In genomic region chr19:25347515-25347914, GRCm38 (mm10) we compare ENCODE assay signal across 14 mouse cellular contexts.
DNase-seq lines count a peak whose midpoint lies in the region; ATAC-seq and TF ChIP-seq lines count a peak whose summit lies in the region.
"Had no signal": no experiment of that assay in that cellular context is flagged by ENCODE, and none has a peak within 500 bp of the region (broad histone marks: within the 10 kb centered on the region; RNA-seq: fewer than 3 reads in every experiment).

No protein-coding gene starts in this region.

- no peak for TF ChIP-seq EP300 in lung, postnatal 0 days (IDR thresholded peaks at IDR 0.05)

- peaks cover 4% of the 10 kb centered on the region; the same call in 1 of the 2 replicates for H3K4me1 ChIP-seq in lung, embryonic 14.5 days (ENCODE audit: insufficient read depth)
- peaks cover 6% of the 10 kb centered on the region; the same call in 1 of the 2 replicates for H3K4me1 ChIP-seq in lung, postnatal 0 days (ENCODE audit: insufficient read depth, low read depth, low read length)
- peaks cover 19 to 38% of the 10 kb centered on the region in 2 experiments for H3K4me1 ChIP-seq in heart, embryonic 14.5 days (ENCODE audit: control insufficient read depth in 2 of 2, insufficient read depth in 2 of 2, low read length in 2 of 2)
- peaks cover 13% of the 10 kb centered on the region for H3K4me1 ChIP-seq in hindbrain, embryonic 12.5 days
- H3K4me1 ChIP-seq in forebrain, embryonic 10.5 days: 0 out of 2 replicates have a peak, but pooled peaks cover 2% of the 10 kb centered on the region

- no peak overlapping the region for H3K9ac ChIP-seq in lung, embryonic 14.5 days
- H3K9ac ChIP-seq in lung, postnatal 0 days (replicated peaks; ENCODE audit: low read depth): no peak overlapping the region
- no peak overlapping the region for H3K9ac ChIP-seq in heart, embryonic 14.5 days (ENCODE audit: low read length)
- no peak overlapping the region for H3K9ac ChIP-seq in hindbrain, embryonic 12.5 days
- H3K9ac ChIP-seq: neural tube, embryonic 12.5 days had no signal

- no peak for TF ChIP-seq CTCF in lung, embryonic 14.5 days (IDR thresholded peaks at IDR 0.05; ENCODE audit: low read depth)
- TF ChIP-seq CTCF in lung, postnatal 0 days (IDR thresholded peaks at IDR 0.05): no peak

- H3K4me3 ChIP-seq in lung, embryonic 14.5 days (ENCODE audit: low read depth, low read length): no peak overlapping the region
- no peak overlapping the region for H3K4me3 ChIP-seq in lung, postnatal 0 days (ENCODE audit: low read depth, low read length)
- H3K4me3 ChIP-seq in heart, embryonic 14.5 days (ENCODE audit: control insufficient read depth in 1 of 2, insufficient read depth in 1 of 2, low read depth in 1 of 2, low read length in 2 of 2): no peak overlapping the region
- H3K4me3 ChIP-seq in hindbrain, embryonic 12.5 days: no peak overlapping the region
- no peak overlapping the region for H3K4me3 ChIP-seq in forebrain, embryonic 10.5 days
- H3K4me3 ChIP-seq: hindbrain, embryonic 10.5 days; neural tube, embryonic 12.5 days had no signal

- H3K4me2 ChIP-seq in lung, embryonic 14.5 days: no peak overlapping the region
- no peak overlapping the region for H3K4me2 ChIP-seq in lung, postnatal 0 days (replicated peaks; ENCODE audit: low read depth, low read length)
- H3K4me2 ChIP-seq in heart, embryonic 14.5 days (ENCODE audit: low read length): no peak overlapping the region
- no peak overlapping the region for H3K4me2 ChIP-seq in hindbrain, embryonic 12.5 days (replicated peaks)
- H3K4me2 ChIP-seq: neural tube, embryonic 12.5 days had no signal

- H3K27me3 ChIP-seq in lung, embryonic 14.5 days (ENCODE audit: insufficient read depth, low read length): no peaks in the 10 kb centered on the region
- H3K27me3 ChIP-seq in lung, postnatal 0 days (replicated peaks; ENCODE audit: insufficient read depth, low read length): 0 out of 2 replicates have a peak, but pooled peaks cover 3% of the 10 kb centered on the region
- no peaks in the 10 kb centered on the region for H3K27me3 ChIP-seq in heart, embryonic 14.5 days (ENCODE audit: control insufficient read depth, insufficient read depth, low read length)
- H3K27me3 ChIP-seq in hindbrain, embryonic 12.5 days: no peaks in the 10 kb centered on the region
- no peaks in the 10 kb centered on the region for H3K27me3 ChIP-seq in forebrain, embryonic 10.5 days (ENCODE audit: poor library complexity, severe bottlenecking)
- H3K27me3 ChIP-seq: neural tube, embryonic 12.5 days had no signal

- DNase-seq in lung, embryonic 14.5 days: peak; percentile 39
- no peak for DNase-seq in lung, postnatal 0 days (ENCODE audit: low spot score)
- peak; percentile 75 to 86 for DNase-seq in heart, adult 18-20 months
- DNase-seq in lung, postnatal 25 days (ENCODE audit: low spot score): peak; percentile 34
- DNase-seq in forebrain, embryonic 10.5 days (ENCODE audit: extremely low spot score, low spot score): no peak
- no peak for DNase-seq in kidney, postnatal 10 days
- DNase-seq: cerebellum, adult 8-10 months; kidney, adult 2 months; liver; thymus, postnatal 25 days had no signal

- ATAC-seq in lung, embryonic 14.5 days (ENCODE audit: insufficient read depth): peak; percentile 33; the same call in 1 of the 2 replicates
- no peak for ATAC-seq in lung, postnatal 0 days
- ATAC-seq in heart, embryonic 14.5 days (ENCODE audit: insufficient number of reproducible peaks, insufficient read depth, low FRiP score, low read depth): peak; percentile 82
- ATAC-seq in hindbrain, embryonic 12.5 days (ENCODE audit: low FRiP score): no peak

- no peaks in the 10 kb centered on the region for H3K36me3 ChIP-seq in lung, embryonic 14.5 days (ENCODE audit: insufficient read depth)
- H3K36me3 ChIP-seq in lung, postnatal 0 days (ENCODE audit: insufficient read depth, low read length): no peaks in the 10 kb centered on the region
- no peaks in the 10 kb centered on the region for H3K36me3 ChIP-seq in heart, embryonic 14.5 days (ENCODE audit: control insufficient read depth, insufficient read depth, low read length)
- H3K36me3 ChIP-seq in hindbrain, embryonic 12.5 days: no peaks in the 10 kb centered on the region
- H3K36me3 ChIP-seq in forebrain, embryonic 10.5 days (replicated peaks): no peaks in the 10 kb centered on the region
- H3K36me3 ChIP-seq: hindbrain, embryonic 10.5 days; neural tube, embryonic 12.5 days had no signal

- 22% methylated on average over 5 of the region's 5 CpGs for WGBS in lung, embryonic 14.5 days
- 22% methylated on average over 5 of the region's 5 CpGs for WGBS in lung, postnatal 0 days
- WGBS in heart, embryonic 14.5 days: 23% methylated on average over 5 of the region's 5 CpGs
- 78% methylated on average over 5 of the region's 5 CpGs for WGBS in hindbrain, embryonic 12.5 days
- 83% methylated on average over 5 of the region's 5 CpGs for WGBS in forebrain, embryonic 10.5 days

- no peak overlapping the region for H3K27ac ChIP-seq in lung, embryonic 14.5 days (ENCODE audit: low read depth)
- H3K27ac ChIP-seq in lung, postnatal 0 days (ENCODE audit: low read length): no peak overlapping the region
- H3K27ac ChIP-seq in heart, embryonic 14.5 days (replicated peaks in 1 of 2; ENCODE audit: control insufficient read depth in 1 of 2, insufficient read depth in 1 of 2, low read depth in 2 of 2, low read length in 2 of 2): peak overlapping the region; percentile 57 to 70; a peak in 3 of 4 replicates
- H3K27ac ChIP-seq in hindbrain, embryonic 12.5 days: no peak overlapping the region
- H3K27ac ChIP-seq in forebrain, embryonic 10.5 days: no peak overlapping the region
- H3K27ac ChIP-seq: hindbrain, embryonic 10.5 days; neural tube, embryonic 12.5 days had no signal

- no peaks in the 10 kb centered on the region for H3K9me3 ChIP-seq in lung, embryonic 14.5 days (ENCODE audit: low read depth, low read length)
- H3K9me3 ChIP-seq in lung, postnatal 0 days (ENCODE audit: low read length): no peaks in the 10 kb centered on the region
- no peaks in the 10 kb centered on the region for H3K9me3 ChIP-seq in heart, embryonic 14.5 days (ENCODE audit: control insufficient read depth, low read length)
- H3K9me3 ChIP-seq in hindbrain, embryonic 12.5 days (replicated peaks): no peaks in the 10 kb centered on the region
- H3K9me3 ChIP-seq in forebrain, embryonic 10.5 days: no peaks in the 10 kb centered on the region
- H3K9me3 ChIP-seq: hindbrain, embryonic 10.5 days; neural tube, embryonic 12.5 days had no signal

Comparison
In these comparisons a context has a peak if more than half of its experiments do, and no peak if none do; other contexts are left out.
1. ATAC-seq: peak in lung, embryonic 14.5 days (single experiment) and heart, embryonic 14.5 days (single experiment); none in lung, postnatal 0 days (single experiment) and hindbrain, embryonic 12.5 days (single experiment).
2. DNase-seq: peak in lung, embryonic 14.5 days (single experiment), heart, adult 18-20 months (2 of 2) and lung, postnatal 25 days (single experiment); none in lung, postnatal 0 days (single experiment), forebrain, embryonic 10.5 days (single experiment) and kidney, postnatal 10 days (single experiment).
3. H3K27ac ChIP-seq: peak in heart, embryonic 14.5 days (2 of 2); none in lung, embryonic 14.5 days (single experiment), lung, postnatal 0 days (single experiment), hindbrain, embryonic 12.5 days (single experiment) and forebrain, embryonic 10.5 days (single experiment).